Mouse (Mus musculus): ENCODE data around the gene Dyrk1b. TPM values are rescaled to one million over a fixed set of nuclear protein-coding genes. Genes with fewer than 3 reads are reported as not detected.

Gene Dyrk1b
- polyA plus RNA-seq, 1 experiment = 43.3 TPM

Other genes with a start within 250 kb of the Dyrk1b start
- gene Zfp780b, start 200.3 kb upstream of the Dyrk1b start, polyA plus RNA-seq (2012; rRNA removed) = 6.2 and 10.1 TPM in 2 replicates
- 3.4 and 4.1 TPM in 2 replicates for gene Zfp850, start 165.4 kb upstream of the Dyrk1b start, polyA plus RNA-seq (2012; rRNA removed)
- 228 and 275 TPM in 2 replicates for gene Psmc4, start 129.4 kb upstream of the Dyrk1b start, polyA plus RNA-seq (2012; rRNA removed)
- gene Fcgbp, start 108.2 kb upstream of the Dyrk1b start, polyA plus RNA-seq (2012; rRNA removed) = 0.20 and 0.22 TPM in 2 replicates
- 0.04 and 0.05 TPM in 2 replicates for gene 9530053A07Rik, start 50.0 kb upstream of the Dyrk1b start, polyA plus RNA-seq (2012; rRNA removed)
- 177 and 202 TPM in 2 replicates for gene Fbl, start 9.8 kb upstream of the Dyrk1b start, polyA plus RNA-seq (2012; rRNA removed)
- 62.0 and 63.2 TPM in 2 replicates for gene Eid2, start 88.4 kb downstream of the Dyrk1b start, polyA plus RNA-seq (2012; rRNA removed)
- gene Eid2b, start 98.3 kb downstream of the Dyrk1b start, polyA plus RNA-seq (2012; rRNA removed) = 40.9 and 46.6 TPM in 2 replicates
- gene Selenov, start 111.7 kb downstream of the Dyrk1b start, polyA plus RNA-seq (2012; rRNA removed) = 0.50 and 0.81 TPM in 2 replicates
- gene Dll3, start 122.8 kb downstream of the Dyrk1b start, polyA plus RNA-seq (2012; rRNA removed) = 30.3 and 43.3 TPM in 2 replicates
- 105 and 134 TPM in 2 replicates for gene Timm50, start 132.6 kb downstream of the Dyrk1b start, polyA plus RNA-seq (2012; rRNA removed)
- gene Supt5, start 159.3 kb downstream of the Dyrk1b start, polyA plus RNA-seq (2012; rRNA removed) = 103 and 118 TPM in 2 replicates
- 1,173 and 1,238 TPM in 2 replicates for gene Rps16, start 171.2 kb downstream of the Dyrk1b start, polyA plus RNA-seq (2012; rRNA removed)
- gene Plekhg2, start 193.1 kb downstream of the Dyrk1b start, polyA plus RNA-seq (2012; rRNA removed) = 20.2 and 35.0 TPM in 2 replicates
- 4.1 and 4.3 TPM in 2 replicates for gene Zfp36, start 200.8 kb downstream of the Dyrk1b start, polyA plus RNA-seq (2012; rRNA removed)
- 46.5 and 57.7 TPM in 2 replicates for gene Med29, start 213.2 kb downstream of the Dyrk1b start, polyA plus RNA-seq (2012; rRNA removed)
- 95.0 and 105 TPM in 2 replicates for gene Paf1, start 213.5 kb downstream of the Dyrk1b start, polyA plus RNA-seq (2012; rRNA removed)

All from brain, embryonic 14.5 days (tissue).